Mouse (Mus musculus): ENCODE data around the gene Gprin3. TPM values are rescaled to one million over a fixed set of nuclear protein-coding genes. Genes with fewer than 3 reads are reported as not detected.

Gprin3 gene
- polyA plus RNA-seq, 1 experiment from 2014 or later, result 0.12 TPM

- Histone ChIP-seq H3K4me1 (replicated peaks) (peaks cover 8% of the 10 kb centered on the region), H3K27me3 (ENCODE audit: insufficient read depth, poor library complexity, severe bottlenecking) (no peaks in the 10 kb centered on the region), H3K9me3 (no peaks in the 10 kb centered on the region), H3K27ac (no peak overlapping the region; the same call in 1 of the 2 replicates), H3K36me3 (no peaks in the 10 kb centered on the region), H3K4me3 (no peak overlapping the region)
- DNase-seq (ENCODE audit: low spot score), result no peak
- 72% methylated on average over 13 of the region's 13 CpGs for WGBS
Measured at GRCm38 (mm10) chr6:59412417-59413346, 13.4 kb downstream of the Gprin3 start.

- WGBS, result 78% methylated on average over 3 of the region's 3 CpGs
- Histone ChIP-seq H3K4me3 (no peak overlapping the region), H3K27ac (no peak overlapping the region), H3K36me3 (no peaks in the 10 kb centered on the region), H3K4me1 (replicated peaks) (no peaks in the 10 kb centered on the region), H3K27me3 (ENCODE audit: insufficient read depth, poor library complexity, severe bottlenecking) (no peaks in the 10 kb centered on the region), H3K9me3 (no peaks in the 10 kb centered on the region)
- DNase-seq (ENCODE audit: low spot score), result no peak
Measured at GRCm38 (mm10) chr6:59409001-59409700, 16.9 kb downstream of the Gprin3 start.

DNA sequence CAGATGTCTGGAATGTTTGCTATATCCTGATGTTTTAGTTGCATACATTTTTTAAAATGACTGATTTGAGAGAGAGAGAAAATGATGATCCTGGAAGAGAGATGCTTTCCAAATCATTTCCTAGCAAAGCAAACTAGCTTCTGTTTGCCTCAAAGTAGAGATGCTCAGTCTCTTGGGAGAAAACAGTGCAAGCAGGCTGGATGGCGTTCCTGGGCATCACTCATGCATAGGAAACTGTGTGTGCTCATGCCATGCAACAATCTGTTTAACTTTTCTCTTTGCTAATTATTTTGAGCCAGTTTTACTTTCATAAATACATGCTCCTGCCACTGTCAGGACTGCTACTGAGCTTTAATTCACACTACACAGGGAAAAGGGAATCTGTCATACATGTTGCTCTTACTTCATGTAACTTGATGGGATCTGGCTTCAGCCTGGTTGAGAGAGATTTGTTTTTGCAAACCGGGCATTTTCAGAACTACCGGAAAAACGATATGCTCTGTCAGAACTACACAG, 18.6 kb downstream of the Gprin3 start:
- Histone ChIP-seq H3K27me3 (ENCODE audit: insufficient read depth, poor library complexity, severe bottlenecking) (no peaks in the 10 kb centered on the region), H3K36me3 (no peaks in the 10 kb centered on the region), H3K4me1 (replicated peaks) (no peaks in the 10 kb centered on the region), H3K9me3 (no peaks in the 10 kb centered on the region), H3K4me3 (no peak overlapping the region), H3K27ac (no peak overlapping the region)
- no peak for DNase-seq (ENCODE audit: low spot score)
- WGBS, result 92% methylated on average over 4 of the region's 4 CpGs

DNA sequence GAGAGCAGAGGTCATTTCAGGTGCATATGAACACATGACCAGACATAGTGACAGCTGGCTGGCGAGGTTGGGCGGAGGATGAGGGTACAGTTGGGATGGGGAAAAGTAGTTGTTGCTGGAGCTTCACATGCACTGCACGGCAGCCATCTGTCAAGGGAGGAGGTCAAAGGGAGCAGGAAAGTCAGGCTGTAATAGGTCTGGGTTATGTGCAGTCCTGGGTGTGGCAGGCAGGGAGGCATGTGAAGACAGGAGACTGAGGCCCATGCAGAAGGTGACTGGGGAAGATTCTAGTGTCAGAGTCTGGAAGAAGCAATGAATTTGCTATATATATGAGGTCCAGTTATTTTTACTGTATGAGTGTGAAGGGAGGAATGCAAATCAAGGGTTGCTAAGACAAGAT, 35.9 kb downstream of the Gprin3 start:
- WGBS, result 86% methylated on average over 3 of the region's 3 CpGs
- Histone ChIP-seq H3K27ac (no peak overlapping the region), H3K36me3 (no peaks in the 10 kb centered on the region), H3K4me3 (no peak overlapping the region), H3K27me3 (ENCODE audit: insufficient read depth, poor library complexity, severe bottlenecking) (no peaks in the 10 kb centered on the region), H3K9me3 (no peaks in the 10 kb centered on the region), H3K4me1 (replicated peaks) (no peaks in the 10 kb centered on the region)
- DNase-seq (ENCODE audit: low spot score), result no peak

GRCm38 (mm10) chr6:59365300-59365699, 60.8 kb downstream of the Gprin3 start:
- no peak overlapping the region for H3K27ac ChIP-seq
- DNase-seq (ENCODE audit: low spot score), result no peak
- H3K36me3 ChIP-seq, result no peaks in the 10 kb centered on the region
- no peaks in the 10 kb centered on the region for H3K9me3 ChIP-seq
- H3K4me3 ChIP-seq, result no peak overlapping the region
- no peaks in the 10 kb centered on the region for H3K27me3 ChIP-seq (ENCODE audit: insufficient read depth, poor library complexity, severe bottlenecking)
- H3K4me1 ChIP-seq (replicated peaks), result no peaks in the 10 kb centered on the region

DNA sequence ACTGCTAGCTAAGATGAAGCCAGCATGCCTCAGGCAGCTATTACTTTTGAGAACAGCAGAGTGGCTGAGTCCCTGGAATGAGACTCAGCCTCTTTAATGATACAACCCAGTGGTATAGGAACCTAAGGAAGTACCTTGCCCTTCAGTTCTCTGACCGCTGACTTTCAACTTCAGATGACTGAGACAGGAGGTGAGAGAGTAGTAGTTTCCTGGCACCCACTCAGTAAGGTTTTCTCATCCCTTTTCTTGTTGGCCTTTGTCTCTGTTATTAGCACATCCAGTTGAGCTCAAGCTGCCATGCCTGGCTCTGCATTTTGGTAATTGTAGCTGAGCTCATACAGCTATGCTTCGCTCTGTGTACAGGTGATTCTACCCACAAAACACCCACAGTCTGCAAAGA, 62.8 kb downstream of the Gprin3 start:
- Histone ChIP-seq H3K4me1 (replicated peaks) (no peaks in the 10 kb centered on the region), H3K36me3 (no peaks in the 10 kb centered on the region), H3K4me3 (no peak overlapping the region), H3K9me3 (no peaks in the 10 kb centered on the region), H3K27me3 (ENCODE audit: insufficient read depth, poor library complexity, severe bottlenecking) (no peaks in the 10 kb centered on the region), H3K27ac (no peak overlapping the region)
- no peak for DNase-seq (ENCODE audit: low spot score)
- WGBS, result 94% methylated on average over 2 of the region's 2 CpGs

GRCm38 (mm10) chr6:59354943-59355342, 71.2 kb downstream of the Gprin3 start:
- 92% methylated on average over 7 of the region's 7 CpGs for WGBS
- no peak for DNase-seq (ENCODE audit: low spot score)
- H3K27me3 ChIP-seq (ENCODE audit: insufficient read depth, poor library complexity, severe bottlenecking), result no peaks in the 10 kb centered on the region
- H3K4me3 ChIP-seq, result no peak overlapping the region
- no peaks in the 10 kb centered on the region for H3K36me3 ChIP-seq
- no peak overlapping the region for H3K27ac ChIP-seq
- H3K9me3 ChIP-seq, result no peaks in the 10 kb centered on the region
- no peaks in the 10 kb centered on the region for H3K4me1 ChIP-seq (replicated peaks)

DNA sequence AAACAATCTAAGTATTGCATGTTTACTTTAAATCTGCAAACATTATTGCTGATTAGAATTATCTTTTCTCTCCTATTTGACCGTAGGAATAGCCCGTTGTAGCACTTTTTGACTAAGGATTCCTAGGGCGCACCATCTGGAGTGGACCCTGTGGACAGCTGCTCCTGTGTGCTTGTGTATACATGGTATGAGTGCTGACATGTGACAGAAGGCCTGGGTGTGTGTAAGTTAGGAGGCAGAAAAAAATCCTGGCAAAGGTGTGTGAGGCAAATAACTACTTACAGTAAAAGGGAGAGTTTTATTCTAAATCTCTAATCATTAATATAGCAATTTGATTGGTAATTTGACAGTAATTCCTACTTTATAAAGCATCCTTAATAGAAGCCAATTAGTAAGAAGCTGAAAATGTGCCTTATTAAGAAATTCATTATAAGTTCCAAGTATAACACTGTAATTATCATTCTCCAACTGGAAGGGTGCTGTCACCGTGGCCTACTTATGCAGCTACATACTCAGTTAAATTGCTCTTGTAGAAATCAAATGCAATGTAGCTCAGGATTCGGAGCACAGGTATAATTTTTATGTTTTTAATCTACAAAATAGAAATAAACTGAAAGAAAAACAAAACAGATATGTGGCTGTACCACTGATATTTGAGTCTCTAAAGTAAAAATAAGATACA, 74.8 kb downstream of the Gprin3 start:
- no peak overlapping the region for H3K27ac ChIP-seq
- no peaks in the 10 kb centered on the region for H3K36me3 ChIP-seq
- no peaks in the 10 kb centered on the region for H3K9me3 ChIP-seq
- WGBS, result 91% methylated on average over 5 of the region's 5 CpGs
- H3K4me3 ChIP-seq, result no peak overlapping the region
- H3K27me3 ChIP-seq (ENCODE audit: insufficient read depth, poor library complexity, severe bottlenecking), result no peaks in the 10 kb centered on the region
- H3K4me1 ChIP-seq (replicated peaks), result no peaks in the 10 kb centered on the region
- DNase-seq (ENCODE audit: low spot score), result no peak

DNA sequence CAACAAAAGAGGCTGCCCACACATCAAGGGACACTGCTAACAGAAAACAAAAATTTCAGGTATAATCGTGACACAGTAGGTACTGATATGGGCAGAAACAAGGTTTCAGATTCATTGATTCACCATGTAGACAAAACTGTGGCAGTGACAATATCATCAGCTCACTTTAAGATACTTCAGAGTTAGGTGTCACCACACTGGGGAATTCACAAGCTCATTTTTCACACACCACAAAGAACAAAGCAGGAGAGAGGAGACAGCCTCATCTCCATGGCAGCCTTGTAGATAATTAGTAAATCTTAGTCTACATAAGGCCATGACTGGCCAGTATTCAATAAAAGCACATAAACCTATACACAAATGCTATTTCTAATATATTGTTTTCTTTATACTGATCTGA, 77.4 kb downstream of the Gprin3 start:
- WGBS, result 80% methylated on average over 1 of the region's 1 CpGs
- Histone ChIP-seq H3K4me1 (replicated peaks) (no peaks in the 10 kb centered on the region), H3K9me3 (no peaks in the 10 kb centered on the region), H3K4me3 (no peak overlapping the region), H3K36me3 (no peaks in the 10 kb centered on the region), H3K27me3 (ENCODE audit: insufficient read depth, poor library complexity, severe bottlenecking) (no peaks in the 10 kb centered on the region), H3K27ac (no peak overlapping the region)
- DNase-seq (ENCODE audit: low spot score), result no peak

GRCm38 (mm10) chr6:59341146-59341545, 84.9 kb downstream of the Gprin3 start:
- 82% methylated on average over 1 of the region's 1 CpGs for WGBS

DNA sequence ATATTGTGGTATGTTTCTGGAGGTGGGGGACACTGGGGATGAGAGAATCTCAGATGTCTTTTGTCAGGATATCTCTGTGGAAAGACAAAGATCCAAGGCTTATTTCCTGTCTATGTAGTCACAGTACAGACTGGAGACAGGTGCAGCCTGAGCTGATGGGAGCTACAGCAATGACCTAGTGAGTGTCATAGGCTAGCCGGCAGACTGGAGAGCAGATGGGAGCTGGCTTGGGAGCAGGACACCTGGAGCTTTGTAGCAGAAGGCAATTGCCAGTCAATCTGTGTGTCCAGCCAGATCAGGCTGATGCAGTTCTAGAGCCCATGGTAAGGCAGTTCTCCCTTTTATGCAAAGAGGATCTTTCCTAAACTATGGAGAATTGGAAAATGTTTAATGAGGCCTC, 97.8 kb downstream of the Gprin3 start:
- H3K4me3 ChIP-seq, result no peak overlapping the region
- no peaks in the 10 kb centered on the region for H3K4me1 ChIP-seq (replicated peaks)
- no peaks in the 10 kb centered on the region for H3K36me3 ChIP-seq
- H3K27me3 ChIP-seq (ENCODE audit: insufficient read depth, poor library complexity, severe bottlenecking), result no peaks in the 10 kb centered on the region
- no peak overlapping the region for H3K27ac ChIP-seq
- no peaks in the 10 kb centered on the region for H3K9me3 ChIP-seq
- WGBS, result 78% methylated on average over 1 of the region's 1 CpGs
- no peak for DNase-seq (ENCODE audit: low spot score)

More at GRCm38 (mm10) chr6:59341146-59341545, 84.9 kb downstream of the Gprin3 start:
- Histone ChIP-seq H3K27me3 (ENCODE audit: insufficient read depth, poor library complexity, severe bottlenecking) (no peaks in the 10 kb centered on the region), H3K9me3 (no peaks in the 10 kb centered on the region), H3K27ac (no peak overlapping the region), H3K4me1 (replicated peaks) (no peaks in the 10 kb centered on the region), H3K36me3 (no peaks in the 10 kb centered on the region), H3K4me3 (no peak overlapping the region)
- no peak for DNase-seq (ENCODE audit: low spot score)

- DNase-seq (ENCODE audit: low spot score), result no peak
- Histone ChIP-seq H3K4me3 (no peak overlapping the region), H3K27me3 (ENCODE audit: insufficient read depth, poor library complexity, severe bottlenecking) (no peaks in the 10 kb centered on the region)
Measured at GRCm38 (mm10) chr6:59315868-59316267, 110.2 kb downstream of the Gprin3 start.

GRCm38 (mm10) chr6:59315090-59315489, 111.0 kb downstream of the Gprin3 start:
- Histone ChIP-seq H3K4me3 (no peak overlapping the region), H3K27me3 (ENCODE audit: insufficient read depth, poor library complexity, severe bottlenecking) (no peaks in the 10 kb centered on the region), H3K9me3 (no peaks in the 10 kb centered on the region), H3K4me1 (replicated peaks) (no peaks in the 10 kb centered on the region), H3K27ac (no peak overlapping the region), H3K36me3 (no peaks in the 10 kb centered on the region)
- DNase-seq (ENCODE audit: low spot score), result no peak

More at GRCm38 (mm10) chr6:59315868-59316267, 110.2 kb downstream of the Gprin3 start:
- no peaks in the 10 kb centered on the region for H3K4me1 ChIP-seq (replicated peaks)
- no peak overlapping the region for H3K27ac ChIP-seq
- H3K36me3 ChIP-seq, result no peaks in the 10 kb centered on the region
- H3K9me3 ChIP-seq, result no peaks in the 10 kb centered on the region

All from hindbrain, embryonic 10.5 days (tissue).